Mouse (Mus musculus): Measurements from ENCODE around the gene Tmem132a.

- TF ChIP-seq TAL1 (conservative IDR thresholded peaks at IDR 0.05; ENCODE audit: low read depth, low read length) (no peak), CTCF (IDR thresholded peaks at IDR 0.05; ENCODE audit: low read depth, low read length) (no peak)
Observed at GRCm38 (mm10) chr19:10847311-10848087, 22.2 kb downstream of the Tmem132a start.

All from G1E (cell line).